Mouse (Mus musculus) kidney, embryonic 15.5 days (tissue): ENCODE measurements around the gene Chn2. TPM values are rescaled to one million over a fixed set of nuclear protein-coding genes. Genes with fewer than 3 reads are reported as not detected.
A peak's percentile ranks its signal among the peaks of the same experiment; 100 is the strongest.

ENCODE experiments used
- ATAC-seq: fragments of 200-750 bp; cut with Nextera tagmentation; replicated peaks from 2 replicates; pipeline ENCODE4 v1.8.0; 2017; ENCODE audit warnings: moderate TSS enrichment; ENCODE audit not compliant: low FRiP score
- H3K27ac ChIP-seq: fragments of 300-500 bp; sonication (generic); 2 replicates; pipeline ENCODE4 v1.5.1; 2015; ENCODE audit warnings: mild to moderate bottlenecking, inconsistent platforms
- H3K27me3 ChIP-seq: fragments of 300-500 bp; sonication (generic); 2 replicates; pipeline ENCODE4 v1.6.1; 2015; ENCODE audit warnings: inconsistent platforms
- H3K36me3 ChIP-seq: fragments of 300-500 bp; sonication (generic); 2 replicates; pipeline ENCODE4 v1.6.1; 2015; ENCODE audit warnings: inconsistent platforms
- H3K4me1 ChIP-seq: fragments of 300-500 bp; sonication (generic); 2 replicates; pipeline ENCODE4 v1.6.1; 2015; ENCODE audit warnings: inconsistent platforms
- H3K4me2 ChIP-seq: fragments of 300-500 bp; sonication (generic); 2 replicates; pipeline ENCODE4 v1.6.1; 2015; ENCODE audit warnings: moderate library complexity, mild to moderate bottlenecking, inconsistent platforms
- H3K4me3 ChIP-seq: fragments of 300-500 bp; sonication (generic); replicated peaks from 2 replicates; pipeline ENCODE4 v1.5.1; 2015; ENCODE audit warnings: mild to moderate bottlenecking, inconsistent platforms
- H3K9ac ChIP-seq: fragments of 300-500 bp; sonication (generic); 2 replicates; pipeline ENCODE4 v1.6.1; 2015; ENCODE audit warnings: mild to moderate bottlenecking, inconsistent platforms
- H3K9me3 ChIP-seq: fragments of 300-500 bp; sonication (generic); replicated peaks from 2 replicates; pipeline ENCODE4 v1.6.1; 2016; ENCODE audit warnings: inconsistent platforms
- WGBS: fragments of 180-500 bp; shearing (Covaris S2); methylation state at CpG from one replicate; pipeline ENCODE4 v1.1.7; 2015; ENCODE audit warnings: mixed read lengths; 5-methylcytosine and 5-hydroxymethylcytosine counted together
- polyA plus RNA-seq: library from polyadenylated mRNA; unstranded; fragments of >200 nt; fragmentation: Nextera tagmentation; extraction: Ambion mirVana; gene quantifications from 2 replicates; pipeline ENCODE4 v1.2.1, GENCODE M21; 2015

The Chn2 gene
- polyA plus RNA-seq, 1 experiment from 2014 or later: 15.5 TPM

DNA sequence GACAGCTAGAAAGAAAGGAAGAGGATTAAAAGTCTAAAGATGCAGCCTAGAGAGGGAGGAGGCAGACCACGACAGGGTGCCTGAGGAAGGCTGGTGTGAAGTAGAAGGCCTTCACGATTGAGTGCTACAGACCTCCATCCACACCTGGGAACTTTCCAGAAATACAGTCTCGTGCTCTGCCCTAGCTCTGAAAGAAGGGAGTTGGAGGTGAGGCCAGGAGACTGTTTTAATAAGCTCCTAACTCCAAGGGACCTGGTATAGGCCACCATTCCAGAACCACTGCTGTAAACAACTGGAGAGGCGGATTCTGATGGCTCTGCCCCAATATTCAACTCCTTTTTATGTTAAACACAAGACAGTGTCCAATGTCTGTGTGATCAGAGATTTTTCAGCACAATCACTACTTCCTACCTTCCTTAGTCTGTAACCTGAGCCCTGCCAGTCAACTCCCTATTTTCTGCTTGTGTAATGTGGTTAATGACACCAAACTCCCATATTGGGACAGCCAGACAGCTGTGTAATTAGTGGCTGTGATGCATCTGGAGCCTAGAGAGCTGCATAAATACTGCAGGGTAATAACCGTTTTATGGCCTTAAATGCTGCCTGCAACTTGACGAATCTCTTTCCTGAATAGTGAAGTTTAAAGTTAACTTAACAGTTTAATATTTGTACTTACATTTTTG, 109.6 kb downstream of the Chn2 start:
- H3K9me3 ChIP-seq: no peaks in the 10 kb centered on the region
- WGBS: 31% methylated on average over 6 of the region's 6 CpGs
- no peaks in the 10 kb centered on the region for H3K36me3 ChIP-seq
- no peak overlapping the region for H3K4me3 ChIP-seq
- H3K4me2 ChIP-seq: no peak overlapping the region
- no peaks in the 10 kb centered on the region for H3K27me3 ChIP-seq
- no peak overlapping the region for H3K9ac ChIP-seq
- peaks cover 50% of the 10 kb centered on the region for H3K4me1 ChIP-seq
- H3K27ac ChIP-seq: peak overlapping the region; percentile 78
- ATAC-seq: peak; percentile 85

- 46% methylated on average over 5 of the region's 5 CpGs for WGBS
- Histone ChIP-seq H3K4me2 (no peak overlapping the region), H3K9ac (no peak overlapping the region), H3K27ac (0 out of 2 replicates have a peak overlapping the region, but pooled peaks have one; percentile 3), H3K9me3 (no peaks in the 10 kb centered on the region), H3K4me1 (peaks cover 46% of the 10 kb centered on the region), H3K36me3 (no peaks in the 10 kb centered on the region), H3K27me3 (no peaks in the 10 kb centered on the region), H3K4me3 (no peak overlapping the region)
- ATAC-seq: no peak
These were observed 111.5 kb downstream of the Chn2 start for GRCm38 (mm10) chr6:54150821-54151220.

- Histone ChIP-seq H3K4me3 (no peak overlapping the region), H3K27ac (no peak overlapping the region), H3K9ac (no peak overlapping the region), H3K4me1 (peaks cover 40% of the 10 kb centered on the region), H3K27me3 (no peaks in the 10 kb centered on the region), H3K9me3 (no peaks in the 10 kb centered on the region), H3K4me2 (no peak overlapping the region), H3K36me3 (no peaks in the 10 kb centered on the region)
- WGBS: 66% methylated on average over 7 of the region's 7 CpGs
- ATAC-seq: no peak
These were observed 112.3 kb downstream of the Chn2 start for GRCm38 (mm10) chr6:54151443-54152241.

- H3K4me2 ChIP-seq: no peak overlapping the region
- ATAC-seq: no peak
- no peaks in the 10 kb centered on the region for H3K27me3 ChIP-seq
- no peaks in the 10 kb centered on the region for H3K9me3 ChIP-seq
- H3K27ac ChIP-seq: no peak overlapping the region
- H3K4me1 ChIP-seq: peaks cover 16% of the 10 kb centered on the region; the same call in 1 of the 2 replicates
- 91% methylated on average over 2 of the region's 2 CpGs for WGBS
- H3K4me3 ChIP-seq: no peak overlapping the region
- H3K9ac ChIP-seq: no peak overlapping the region
- H3K36me3 ChIP-seq: no peaks in the 10 kb centered on the region
These were observed 117.7 kb downstream of the Chn2 start for GRCm38 (mm10) chr6:54157097-54157496.

- Histone ChIP-seq H3K36me3 (no peaks in the 10 kb centered on the region), H3K4me1 (peaks cover 28% of the 10 kb centered on the region), H3K27ac (peak overlapping the region; percentile 9), H3K9me3 (no peaks in the 10 kb centered on the region), H3K9ac (no peak overlapping the region), H3K27me3 (no peaks in the 10 kb centered on the region), H3K4me2 (0 out of 2 replicates have a peak overlapping the region, but pooled peaks have one; percentile 3), H3K4me3 (no peak overlapping the region)
- ATAC-seq: no peak
- 18% methylated on average over 3 of the region's 3 CpGs for WGBS
These were observed 119.0 kb downstream of the Chn2 start for GRCm38 (mm10) chr6:54158317-54158716.

DNA sequence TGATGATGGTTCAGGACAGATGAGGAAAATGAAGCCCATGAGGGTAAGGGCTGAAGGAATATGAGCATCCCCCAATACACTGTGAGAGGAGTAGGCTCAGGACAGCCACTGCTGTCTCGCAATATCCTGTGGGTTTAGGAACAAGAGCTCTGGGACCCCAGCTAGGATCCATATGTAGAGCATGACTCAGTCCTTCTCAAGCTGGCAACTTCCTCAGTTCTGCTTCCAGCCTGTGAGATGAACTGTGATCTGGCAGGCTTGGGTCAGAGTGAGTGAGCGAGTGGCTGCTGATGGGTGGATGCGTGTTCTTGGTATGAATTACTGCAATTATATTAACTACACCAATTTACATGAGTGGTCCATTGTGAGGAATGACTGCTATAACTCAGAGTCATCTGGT, 121.3 kb downstream of the Chn2 start:
- Histone ChIP-seq H3K27ac (no peak overlapping the region), H3K4me1 (peaks cover 28% of the 10 kb centered on the region), H3K4me3 (no peak overlapping the region), H3K9ac (no peak overlapping the region), H3K4me2 (no peak overlapping the region), H3K27me3 (0 out of 2 replicates have a peak, but pooled peaks cover 2% of the 10 kb centered on the region), H3K9me3 (no peaks in the 10 kb centered on the region), H3K36me3 (no peaks in the 10 kb centered on the region)
- no peak for ATAC-seq
- WGBS: 91% methylated on average over 3 of the region's 3 CpGs

DNA sequence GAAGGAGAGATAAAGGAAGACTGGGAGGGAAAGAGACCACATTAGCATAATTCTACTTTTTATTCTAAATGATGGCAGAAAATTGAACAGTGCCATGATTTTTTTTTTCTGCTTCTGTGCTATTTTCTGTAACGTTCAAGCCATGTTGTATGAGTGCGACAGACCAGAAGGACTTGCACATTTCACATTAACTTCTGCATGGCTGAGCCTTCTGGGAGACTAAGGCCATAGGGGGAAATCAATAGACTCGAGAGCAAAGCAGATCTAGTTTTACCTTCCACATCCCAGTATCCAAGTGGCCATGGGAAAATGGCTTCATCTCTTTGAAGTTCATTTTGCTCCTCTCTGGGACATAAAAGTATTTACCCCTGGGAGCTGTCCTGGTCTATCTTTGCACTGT, 121.9 kb downstream of the Chn2 start:
- Histone ChIP-seq H3K9ac (no peak overlapping the region), H3K4me3 (no peak overlapping the region), H3K27me3 (0 out of 2 replicates have a peak, but pooled peaks cover 2% of the 10 kb centered on the region), H3K27ac (no peak overlapping the region), H3K9me3 (no peaks in the 10 kb centered on the region), H3K4me2 (no peak overlapping the region), H3K4me1 (peaks cover 32% of the 10 kb centered on the region), H3K36me3 (no peaks in the 10 kb centered on the region)
- 82% methylated on average over 3 of the region's 3 CpGs for WGBS
- ATAC-seq: no peak

DNA sequence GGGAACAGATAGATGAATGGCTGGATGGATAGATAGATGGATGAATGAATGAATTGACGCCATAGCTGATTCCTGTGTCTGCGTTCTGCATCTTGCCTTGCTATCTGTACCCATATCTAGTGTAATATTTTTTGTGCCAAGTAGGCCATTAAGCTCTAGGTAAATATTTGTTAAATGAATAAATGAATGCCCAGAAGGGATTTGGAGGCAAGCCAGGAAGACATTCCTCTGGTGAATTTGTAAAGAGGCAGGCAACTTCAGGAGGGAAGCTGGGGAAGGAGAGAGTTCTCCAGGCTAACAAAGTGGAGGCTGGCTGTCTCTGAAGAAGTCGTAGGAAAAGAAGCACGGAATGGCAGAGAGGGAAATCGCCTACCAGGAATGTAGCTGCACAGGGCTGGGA, 123.0 kb downstream of the Chn2 start:
- Histone ChIP-seq H3K27ac (peak overlapping the region; percentile 30; the same call in 1 of the 2 replicates), H3K27me3 (peaks cover 2% of the 10 kb centered on the region; the same call in 1 of the 2 replicates), H3K4me2 (no peak overlapping the region), H3K9me3 (no peaks in the 10 kb centered on the region), H3K4me3 (no peak overlapping the region), H3K36me3 (no peaks in the 10 kb centered on the region), H3K4me1 (peaks cover 39% of the 10 kb centered on the region), H3K9ac (no peak overlapping the region)
- ATAC-seq: no peak
- WGBS: 72% methylated on average over 5 of the region's 5 CpGs

- H3K9ac ChIP-seq: no peak overlapping the region
- H3K4me2 ChIP-seq: no peak overlapping the region; the same call in 1 of the 2 replicates
- H3K4me1 ChIP-seq: peaks cover 37% of the 10 kb centered on the region
- H3K36me3 ChIP-seq: no peaks in the 10 kb centered on the region
- peaks cover 2% of the 10 kb centered on the region; the same call in 1 of the 2 replicates for H3K27me3 ChIP-seq
- H3K27ac ChIP-seq: peak overlapping the region; percentile 30; the same call in 1 of the 2 replicates
- WGBS: 61% methylated on average over 9 of the region's 9 CpGs
- no peak for ATAC-seq
- no peaks in the 10 kb centered on the region for H3K9me3 ChIP-seq
- H3K4me3 ChIP-seq: no peak overlapping the region
These were observed 123.4 kb downstream of the Chn2 start for GRCm38 (mm10) chr6:54162786-54163185.

DNA sequence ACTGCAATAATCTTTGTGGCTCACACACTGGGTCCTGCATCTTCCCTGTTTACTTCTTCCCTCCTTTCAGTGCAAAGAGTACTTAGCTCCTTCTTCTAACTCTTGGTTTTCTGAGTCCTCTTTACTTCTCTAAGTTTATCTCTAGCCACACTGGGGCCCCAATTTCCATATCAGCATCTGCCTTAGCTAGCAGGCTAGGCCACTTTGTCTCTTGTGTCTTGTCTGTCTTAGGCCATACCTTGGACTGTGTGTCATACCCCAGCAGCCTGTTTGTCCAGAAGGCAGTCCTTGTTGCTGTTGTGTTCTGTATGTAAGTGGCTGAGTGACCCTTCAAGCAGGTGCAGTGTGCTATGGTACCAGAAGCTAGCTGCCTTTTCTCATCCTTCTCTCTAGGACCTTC, 124.3 kb downstream of the Chn2 start:
- no peak overlapping the region for H3K4me3 ChIP-seq
- peaks cover 30% of the 10 kb centered on the region for H3K4me1 ChIP-seq
- no peak overlapping the region for H3K4me2 ChIP-seq
- no peak overlapping the region for H3K27ac ChIP-seq
- H3K9me3 ChIP-seq: no peaks in the 10 kb centered on the region
- H3K9ac ChIP-seq: no peak overlapping the region
- H3K36me3 ChIP-seq: no peaks in the 10 kb centered on the region
- H3K27me3 ChIP-seq: peaks cover 2% of the 10 kb centered on the region; the same call in 1 of the 2 replicates
- no peak for ATAC-seq

DNA sequence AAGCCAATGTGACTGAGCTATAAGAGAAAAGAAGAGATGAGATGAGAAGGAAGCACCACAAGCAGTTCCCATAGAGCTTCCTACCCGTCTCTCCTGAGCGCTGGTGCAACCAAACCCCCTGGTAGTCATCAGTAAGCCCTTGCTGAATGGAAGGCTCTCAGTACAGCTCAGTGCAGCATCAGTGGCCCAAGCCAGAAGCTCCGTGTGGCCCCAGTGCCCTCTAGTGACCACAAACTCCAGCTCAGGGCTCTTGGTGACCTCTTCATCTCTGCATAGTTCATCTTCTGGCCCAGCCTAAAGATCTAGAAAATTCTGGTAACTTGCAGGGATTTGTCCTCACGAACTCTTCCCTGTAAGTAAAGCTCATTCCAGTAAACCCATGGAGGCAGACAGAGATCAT, 125.4 kb downstream of the Chn2 start:
- H3K9me3 ChIP-seq: no peaks in the 10 kb centered on the region
- no peaks in the 10 kb centered on the region for H3K36me3 ChIP-seq
- no peak overlapping the region for H3K9ac ChIP-seq
- peaks cover 2% of the 10 kb centered on the region; the same call in 1 of the 2 replicates for H3K27me3 ChIP-seq
- no peak overlapping the region for H3K4me2 ChIP-seq
- WGBS: 52% methylated on average over 4 of the region's 4 CpGs
- ATAC-seq: no peak
- no peak overlapping the region for H3K4me3 ChIP-seq
- no peak overlapping the region for H3K27ac ChIP-seq
- peaks cover 30% of the 10 kb centered on the region for H3K4me1 ChIP-seq

GRCm38 (mm10) chr6:54165246-54165645, 125.9 kb downstream of the Chn2 start:
- Histone ChIP-seq H3K9me3 (no peaks in the 10 kb centered on the region), H3K27me3 (peaks cover 2% of the 10 kb centered on the region; the same call in 1 of the 2 replicates), H3K4me1 (peaks cover 34% of the 10 kb centered on the region), H3K36me3 (no peaks in the 10 kb centered on the region), H3K4me3 (no peak overlapping the region), H3K9ac (no peak overlapping the region), H3K4me2 (no peak overlapping the region), H3K27ac (no peak overlapping the region)
- ATAC-seq: no peak
- WGBS: 80% methylated on average over 7 of the region's 7 CpGs
